Mouse (Mus musculus) hindbrain, embryonic 14.5 days (tissue): Measurements from ENCODE around the gene Fkbp8. TPM values are rescaled to one million over a fixed set of nuclear protein-coding genes. Genes with fewer than 3 reads are reported as not detected.

Experiments
- ATAC-seq: fragments of 200-750 bp; cut with Nextera tagmentation; 2 replicates; pipeline ENCODE4 v1.8.0; 2017; ENCODE audit warnings: moderate number of reproducible peaks, mild to moderate bottlenecking, moderate TSS enrichment, moderate library complexity; ENCODE audit not compliant: low FRiP score
- DNase-seq: peaks from one replicate; pipeline ENCODE4 v3.0.0-alpha.2; 2015; ENCODE audit warnings: low spot score
- H3K27ac ChIP-seq: fragments of 300-500 bp; sonication (generic); 2 replicates; pipeline ENCODE4 v1.5.1; 2014; ENCODE audit warnings: mild to moderate bottlenecking, moderate library complexity
- H3K27me3 ChIP-seq: fragments of 300-500 bp; sonication (generic); 2 replicates; pipeline ENCODE4 v1.6.1; 2014; ENCODE audit warnings: mild to moderate bottlenecking, low read length, mixed read lengths; ENCODE audit not compliant: control insufficient read depth, insufficient read depth
- H3K36me3 ChIP-seq: fragments of 300-500 bp; sonication (generic); replicated peaks from 2 replicates; pipeline ENCODE4 v1.6.1; 2014; ENCODE audit not compliant: control insufficient read depth, insufficient read depth
- H3K4me1 ChIP-seq: fragments of 300-500 bp; sonication (generic); replicated peaks from 2 replicates; pipeline ENCODE4 v1.6.1; 2014; ENCODE audit warnings: antibody characterized with exemption, low read length, mixed read lengths; ENCODE audit not compliant: control insufficient read depth, insufficient read depth
- H3K4me2 ChIP-seq: fragments of 300-500 bp; sonication (generic); replicated peaks from 2 replicates; pipeline ENCODE4 v1.6.1; 2014; ENCODE audit warnings: mild to moderate bottlenecking, moderate library complexity
- H3K4me3 ChIP-seq: fragments of 300-500 bp; sonication (generic); replicated peaks from 2 replicates; pipeline ENCODE4 v1.5.1; 2014; ENCODE audit warnings: mild to moderate bottlenecking, low read length
- H3K9ac ChIP-seq: fragments of 300-500 bp; sonication (generic); 2 replicates; pipeline ENCODE4 v1.6.1; 2014
- H3K9me3 ChIP-seq: fragments of 300-500 bp; sonication (generic); 2 replicates; pipeline ENCODE4 v1.6.1; 2016; ENCODE audit warnings: low read length; ENCODE audit not compliant: control insufficient read depth
- WGBS: fragments of 180-500 bp; shearing (Covaris S2); extraction: QIAGEN DNeasy Blood & Tissue Kit; methylation state at CpG from one replicate; pipeline ENCODE4 v1.1.7; 2014; 5-methylcytosine and 5-hydroxymethylcytosine counted together
- polyA plus RNA-seq: library from polyadenylated mRNA; unstranded; fragments of >200 nt; fragmentation: Nextera tagmentation; extraction: Ambion mirVana; gene quantifications from 2 replicates; pipeline ENCODE4 v1.2.1, GENCODE M21; 2014

Gene Fkbp8
- polyA plus RNA-seq, 1 experiment from 2014 or later: 328 TPM

DNA sequence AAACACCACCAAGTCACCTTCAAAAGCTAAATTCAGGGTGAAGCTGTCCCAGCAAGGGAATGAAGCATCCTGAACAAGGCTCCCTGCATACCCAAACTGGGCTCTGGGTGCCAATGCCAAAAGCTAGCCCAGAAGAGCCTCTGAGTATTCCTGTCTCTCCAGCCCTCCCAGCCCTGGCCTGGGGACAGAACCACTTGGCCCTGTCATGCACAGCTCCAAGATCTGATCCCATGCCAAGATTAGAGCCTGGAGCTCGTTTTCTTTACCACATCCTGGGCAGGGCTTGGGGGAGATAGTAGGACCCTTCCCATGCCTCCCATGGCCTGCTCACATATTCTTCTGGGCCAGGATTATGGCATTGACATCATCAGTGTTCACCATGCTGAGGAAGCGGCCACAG is 7.9 kb upstream of the Fkbp8 start:
- Histone ChIP-seq H3K36me3 (peaks cover 26% of the 10 kb centered on the region), H3K9ac (no peak overlapping the region), H3K4me2 (no peak overlapping the region), H3K9me3 (no peaks in the 10 kb centered on the region), H3K27ac (no peak overlapping the region), H3K27me3 (no peaks in the 10 kb centered on the region), H3K4me1 (peaks cover 11% of the 10 kb centered on the region; the same call in 1 of the 2 replicates), H3K4me3 (no peak overlapping the region)
- ATAC-seq (no peak), DNase-seq (no peak)
- WGBS: 83% methylated on average over 2 of the region's 2 CpGs

DNA sequence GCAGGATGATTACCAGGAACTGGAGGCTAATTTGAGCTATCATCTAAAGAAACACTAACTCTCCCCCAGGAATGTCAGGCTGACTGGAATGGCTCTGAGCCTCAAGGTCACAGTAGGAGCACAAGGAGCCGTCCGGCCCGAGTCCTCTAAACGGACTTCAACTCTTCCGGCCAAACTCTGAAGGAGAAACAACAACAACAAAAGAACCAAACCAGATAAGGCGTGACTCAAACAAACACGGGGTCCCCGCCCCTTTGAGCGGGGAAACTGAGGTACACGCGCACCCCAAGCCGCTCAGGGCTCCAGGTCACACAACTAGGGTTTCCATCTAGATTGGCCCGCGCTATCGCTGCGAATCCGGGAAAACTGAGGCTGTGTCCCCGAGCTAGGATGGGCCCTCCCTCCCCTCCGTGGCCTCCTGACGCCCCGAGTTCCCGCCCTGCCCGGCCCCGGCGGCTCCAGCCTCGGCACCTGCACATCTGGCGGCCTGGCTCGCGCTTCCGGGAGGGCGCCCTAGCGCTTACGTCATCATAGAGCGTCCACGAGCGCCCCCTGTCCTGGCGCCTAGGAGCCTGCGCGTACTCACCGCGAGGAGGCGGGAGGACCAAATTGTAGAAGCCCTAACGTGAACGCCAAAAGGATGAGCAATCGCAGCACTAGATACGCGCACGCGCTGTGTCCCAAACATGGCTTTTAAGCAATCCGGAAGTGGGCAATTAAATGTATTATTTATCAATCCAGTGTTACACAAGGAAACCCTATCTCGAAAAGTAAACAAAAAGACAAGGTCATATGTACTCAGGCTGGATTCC is 4.7 kb upstream of the Fkbp8 start:
- peak overlapping the region; percentile 71 for H3K4me2 ChIP-seq
- ATAC-seq: peak; percentile 87
- H3K9ac ChIP-seq: peak overlapping the region; percentile 69
- H3K27ac ChIP-seq: peak overlapping the region; percentile 92
- 0 out of 2 replicates have a peak, but pooled peaks cover 15% of the 10 kb centered on the region for H3K36me3 ChIP-seq
- no peaks in the 10 kb centered on the region for H3K9me3 ChIP-seq
- H3K4me3 ChIP-seq: peak overlapping the region; percentile 71
- no peaks in the 10 kb centered on the region for H3K27me3 ChIP-seq
- peak; percentile 98 for DNase-seq
- under 1% methylated on average over 51 of the region's 51 CpGs for WGBS
- peaks cover 22% of the 10 kb centered on the region for H3K4me1 ChIP-seq

DNA sequence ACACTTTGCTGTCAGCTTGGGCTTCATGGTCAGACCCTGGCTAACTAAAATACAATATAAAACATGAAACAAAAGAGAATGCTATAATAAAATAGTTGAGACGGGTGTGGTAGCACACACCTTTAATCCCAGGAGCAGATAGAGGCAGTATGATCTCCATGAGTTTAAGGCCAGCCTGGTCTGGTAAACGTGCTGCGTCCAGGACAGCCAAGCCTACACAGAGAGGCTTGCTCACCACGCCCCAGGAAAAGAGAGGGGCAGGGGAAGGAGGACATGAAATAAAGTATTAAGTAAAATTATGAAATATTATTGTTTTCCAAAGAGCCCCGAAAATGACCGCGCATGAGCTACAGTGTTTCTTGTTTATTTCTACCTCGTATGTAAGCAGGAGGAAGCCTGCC is 413 bp upstream of the Fkbp8 start:
- peaks cover 32% of the 10 kb centered on the region for H3K4me1 ChIP-seq
- no peak for ATAC-seq
- 1% methylated on average over 8 of the region's 8 CpGs for WGBS

DNA sequence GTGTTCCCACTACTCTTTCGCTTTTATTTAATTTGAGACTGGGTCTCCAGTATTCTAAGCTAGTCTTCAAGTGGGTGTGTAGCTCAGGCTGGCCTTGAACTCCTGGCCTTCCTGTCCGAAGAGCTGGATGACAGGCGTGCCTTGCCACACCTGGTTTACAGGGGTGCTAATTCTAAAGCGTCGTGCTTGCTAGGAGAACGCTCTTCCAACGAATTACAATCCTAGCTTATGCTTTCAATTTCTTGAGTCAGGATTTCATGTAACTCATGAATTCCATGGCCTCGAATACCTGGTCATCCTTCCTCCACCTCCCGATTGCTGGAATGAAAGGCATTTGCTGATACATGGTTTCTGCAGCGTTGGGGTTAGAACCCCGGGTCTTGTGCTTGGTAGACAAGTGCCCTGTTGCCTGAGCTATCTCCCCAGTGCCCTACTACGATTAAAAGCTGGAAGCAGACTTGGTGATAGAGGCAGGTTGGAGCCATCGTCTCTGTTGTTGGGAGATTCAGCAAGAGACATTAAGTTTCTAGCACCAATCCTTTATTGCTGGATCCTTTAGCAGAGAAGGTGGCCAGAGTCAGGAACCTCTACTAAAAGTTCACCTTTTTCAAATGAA is 766 bp downstream of the Fkbp8 start:
- 37% methylated on average over 13 of the region's 13 CpGs for WGBS
- Histone ChIP-seq H3K4me1 (peaks cover 27% of the 10 kb centered on the region), H3K27me3 (no peaks in the 10 kb centered on the region), H3K9me3 (no peaks in the 10 kb centered on the region), H3K4me2 (peak overlapping the region; percentile 70), H3K27ac (peak overlapping the region; percentile 89), H3K9ac (peak overlapping the region; percentile 96), H3K36me3 (peaks cover 35% of the 10 kb centered on the region), H3K4me3 (peak overlapping the region; percentile 88)
- no peak for ATAC-seq
- DNase-seq: no peak

More for the DNA sequence above, 413 bp upstream of the Fkbp8 start:
- Histone ChIP-seq H3K9me3 (no peaks in the 10 kb centered on the region), H3K4me2 (peak overlapping the region; percentile 70), H3K4me3 (peak overlapping the region; percentile 88), H3K9ac (peak overlapping the region; percentile 96), H3K36me3 (peaks cover 23% of the 10 kb centered on the region), H3K27me3 (no peaks in the 10 kb centered on the region), H3K27ac (peak overlapping the region; percentile 89)
- DNase-seq: no peak

DNA sequence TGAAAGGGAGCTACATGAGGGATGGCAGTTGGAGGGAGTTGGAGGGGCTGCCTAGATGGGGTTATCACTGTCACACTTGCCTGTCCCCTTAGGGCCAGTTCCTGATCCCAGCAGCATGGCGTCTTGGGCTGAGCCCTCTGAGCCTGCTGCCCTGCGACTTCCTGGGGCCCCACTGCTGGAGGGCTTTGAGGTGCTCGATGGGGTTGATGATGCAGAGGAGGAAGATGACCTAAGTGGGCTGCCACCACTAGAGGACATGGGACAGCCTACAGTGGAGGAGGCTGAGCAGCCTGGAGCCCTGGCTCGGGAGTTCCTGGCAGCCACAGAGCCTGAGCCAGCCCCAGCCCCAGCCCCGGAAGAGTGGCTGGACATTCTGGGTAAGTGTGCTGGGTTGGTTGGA is 1.8 kb downstream of the Fkbp8 start:
- no peak for DNase-seq
- H3K9ac ChIP-seq: no peak overlapping the region
- ATAC-seq: no peak
- H3K9me3 ChIP-seq: no peaks in the 10 kb centered on the region
- peaks cover 22% of the 10 kb centered on the region for H3K4me1 ChIP-seq
- 87% methylated on average over 5 of the region's 5 CpGs for WGBS
- no peak overlapping the region for H3K4me3 ChIP-seq
- H3K36me3 ChIP-seq: peaks cover 45% of the 10 kb centered on the region
- H3K27me3 ChIP-seq: no peaks in the 10 kb centered on the region
- H3K27ac ChIP-seq: no peak overlapping the region
- no peak overlapping the region for H3K4me2 ChIP-seq

DNA sequence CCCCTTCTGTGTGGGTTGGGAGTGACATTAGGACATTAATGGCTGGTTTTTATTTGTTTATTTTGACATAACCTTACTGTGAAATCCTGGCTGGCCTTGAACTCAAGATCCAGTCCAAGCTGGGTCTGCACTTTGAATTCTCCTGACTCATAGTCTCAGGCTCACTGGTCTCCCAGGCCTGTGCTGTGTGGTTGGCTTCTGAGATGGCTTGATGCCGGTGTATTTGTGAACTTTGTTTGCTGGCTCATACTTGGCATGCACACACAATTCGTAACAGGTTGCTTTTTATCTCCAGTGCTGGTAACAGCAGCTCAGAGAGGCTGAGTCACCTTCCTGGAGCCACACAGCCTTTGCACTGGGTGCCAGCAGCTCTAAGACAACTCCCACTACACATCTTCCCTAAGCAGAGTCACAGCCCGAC is 2.2 kb downstream of the Fkbp8 start:
- 97% methylated on average over 3 of the region's 3 CpGs for WGBS
- no peak overlapping the region for H3K4me3 ChIP-seq
- no peak overlapping the region for H3K4me2 ChIP-seq
- no peaks in the 10 kb centered on the region for H3K9me3 ChIP-seq
- no peak for DNase-seq
- ATAC-seq: no peak
- H3K27ac ChIP-seq: no peak overlapping the region
- no peaks in the 10 kb centered on the region for H3K27me3 ChIP-seq
- H3K36me3 ChIP-seq: peaks cover 49% of the 10 kb centered on the region
- H3K4me1 ChIP-seq: peaks cover 22% of the 10 kb centered on the region
- no peak overlapping the region for H3K9ac ChIP-seq

DNA sequence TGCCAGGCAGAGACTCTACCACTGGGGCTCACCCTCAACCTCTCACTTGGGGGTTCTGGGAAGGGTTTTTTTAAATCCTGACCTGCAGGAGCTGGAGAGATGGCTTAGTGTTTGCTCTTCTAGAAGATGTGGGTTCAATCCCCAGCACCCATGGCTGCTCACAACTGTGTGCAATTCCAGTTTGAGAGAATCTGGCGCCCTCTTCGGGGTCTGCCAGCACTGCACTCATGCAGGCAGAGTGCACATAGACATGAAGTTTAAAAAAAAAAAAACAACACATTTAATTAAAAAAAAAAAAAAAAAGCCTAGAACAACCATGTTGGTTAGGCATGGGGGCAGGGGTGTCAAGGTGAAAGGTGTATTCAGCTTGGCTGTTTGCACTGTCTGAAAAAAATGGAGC is 2.8 kb downstream of the Fkbp8 start:
- Histone ChIP-seq H3K27ac (no peak overlapping the region), H3K27me3 (no peaks in the 10 kb centered on the region), H3K9ac (no peak overlapping the region), H3K9me3 (no peaks in the 10 kb centered on the region), H3K4me3 (no peak overlapping the region), H3K4me2 (no peak overlapping the region), H3K36me3 (peaks cover 54% of the 10 kb centered on the region), H3K4me1 (peaks cover 22% of the 10 kb centered on the region)
- WGBS: 89% methylated on average over 2 of the region's 2 CpGs
- DNase-seq (no peak), ATAC-seq (no peak)

DNA sequence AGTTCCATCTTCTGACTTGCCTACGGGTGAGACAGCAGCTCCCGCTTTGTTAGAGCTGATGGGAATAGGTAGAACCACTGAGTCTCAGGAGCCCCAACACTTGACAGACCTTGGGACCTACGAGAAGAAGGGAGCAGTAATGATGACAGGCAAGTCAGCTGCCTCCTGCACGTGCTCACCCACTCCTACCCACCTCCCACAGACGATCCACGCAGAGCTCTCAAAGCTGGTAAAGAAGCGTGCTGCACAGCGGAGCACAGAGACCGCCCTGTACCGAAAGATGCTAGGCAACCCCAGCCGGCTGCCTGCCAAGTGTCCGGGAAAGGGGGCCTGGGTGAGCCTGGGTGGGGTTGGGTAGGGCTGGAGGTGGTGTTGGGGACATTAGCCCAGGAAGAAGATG is 6.8 kb downstream of the Fkbp8 start:
- Histone ChIP-seq H3K4me1 (peaks cover 5% of the 10 kb centered on the region; the same call in 1 of the 2 replicates), H3K4me3 (no peak overlapping the region), H3K4me2 (no peak overlapping the region), H3K27ac (no peak overlapping the region), H3K9me3 (no peaks in the 10 kb centered on the region), H3K9ac (no peak overlapping the region), H3K36me3 (peaks cover 72% of the 10 kb centered on the region), H3K27me3 (no peaks in the 10 kb centered on the region)
- 95% methylated on average over 12 of the region's 12 CpGs for WGBS
- no peak for DNase-seq
- no peak for ATAC-seq

DNA sequence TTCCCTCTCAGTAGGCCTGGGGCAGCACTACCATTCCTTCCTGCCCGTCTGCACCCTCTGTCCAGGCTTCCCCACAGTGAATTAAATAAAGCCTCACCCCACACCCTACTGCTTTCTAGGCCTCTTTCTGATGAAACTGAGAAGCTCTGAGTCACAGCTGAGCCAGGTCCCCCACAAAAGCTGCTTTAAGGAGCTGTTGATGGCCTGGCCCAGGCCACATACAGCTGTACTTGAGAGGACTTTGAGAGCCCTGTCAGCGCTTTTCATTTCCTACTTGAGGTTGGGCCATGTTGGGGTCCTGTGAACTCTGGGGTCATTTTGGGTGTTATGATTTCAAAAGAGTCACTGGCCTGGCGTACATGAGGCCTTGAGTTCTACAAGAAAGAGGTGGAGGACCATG is 7.7 kb downstream of the Fkbp8 start:
- WGBS: 95% methylated on average over 3 of the region's 3 CpGs
- Histone ChIP-seq H3K4me2 (no peak overlapping the region), H3K9me3 (no peaks in the 10 kb centered on the region), H3K36me3 (peaks cover 67% of the 10 kb centered on the region), H3K27ac (no peak overlapping the region), H3K4me3 (no peak overlapping the region), H3K4me1 (peaks cover 2% of the 10 kb centered on the region), H3K27me3 (no peaks in the 10 kb centered on the region), H3K9ac (no peak overlapping the region)
- ATAC-seq (no peak), DNase-seq (no peak)
